Mouse (Mus musculus) adrenal gland (tissue): ENCODE results near the gene Eml2.

ENCODE experiments used
- microRNA-seq, 2 experiments: library from miRNA; unstranded; fragments of <30 nt; microRNA quantifications; one replicate each; pipeline ENCODE4; 2019

The Eml2 gene

Small RNAs within 50 kb of the gene (microRNA-seq; reads per million reads assigned to microRNA genes)
- 481 to 916 reads per million in 2 experiments for gene Mir330
